20 mouse cellular contexts compared by ENCODE assay signal in genomic region chr11:28202150-28202549, GRCm38 (mm10).
A peak's percentile ranks its signal among the peaks of the same experiment; 100 is the strongest.
DNase-seq lines count a peak whose midpoint lies in the region; ATAC-seq lines count a peak whose summit lies in the region.
"Had no signal": no experiment of that assay in that cellular context is flagged by ENCODE, and none has a peak within 500 bp of the region (broad histone marks: within the 10 kb centered on the region; RNA-seq: fewer than 3 reads in every experiment).

No protein-coding gene starts in this region.

- peak; percentile 46 for DNase-seq in heart, adult 11 months
- DNase-seq in heart, adult 9 months (ENCODE audit: low spot score in 2 of 2), result no peak
- DNase-seq in left cerebral cortex, postnatal 14 days (ENCODE audit: low spot score in 2 of 2), result no peak
- DNase-seq in adrenal gland, postnatal 25 days, result no peak
- DNase-seq: adrenal gland, adult 8-10 months; adrenal gland, postnatal 14 days; B cell, adult 2 months; cerebellum, adult 11 months; cerebellum, adult 18-20 months; cerebellum, adult 8-10 months; cerebellum, adult 9-11 months; cerebellum, postnatal 14 days; cerebellum, postnatal 36 days; forebrain, postnatal 0 days had no signal

- peak; percentile 54 for ATAC-seq in megakaryocyte, adult 5-6 weeks (ENCODE audit: poor library complexity, severe bottlenecking)
- ATAC-seq: activated CD4-positive, CD25-positive, alpha-beta regulatory T cell, adult 4 months; CD4-positive, CD25-positive, alpha-beta regulatory T cell, adult 4 months; forebrain, embryonic 13.5 days; forebrain, embryonic 15.5 days; forebrain, postnatal 0 days; Patski had no signal

- intact Hi-C loops in left cerebral cortex, postnatal 14 days (cut with DNase I), result no loop called here
